Mouse (Mus musculus) cortical plate, adult 2 months (tissue): ENCODE data around the gene Vrk3.

Experiments used
- CTCF ChIP-seq: fragments of 200-500 bp; IDR thresholded peaks from 2 replicates; pipeline ENCODE4 v1.5.1; 2011; ENCODE audit warnings: mild to moderate bottlenecking, control low read depth, low read length; ENCODE audit not compliant: insufficient read depth; ENCODE audit errors: extremely low read depth
- POLR2A ChIP-seq: fragments of 200-500 bp; IDR thresholded peaks from 2 replicates; pipeline ENCODE4 v1.6.1; 2011; ENCODE audit warnings: mild to moderate bottlenecking, low read length, control low read depth; ENCODE audit not compliant: insufficient read depth; ENCODE audit errors: extremely low read depth

GRCm38 (mm10) chr7:44760366-44760765 lies 12.2 kb downstream of the Vrk3 start:
- TF ChIP-seq CTCF (no peak), POLR2A (no peak)
